Mouse (Mus musculus) cortical plate, adult 2 months (tissue): ENCODE measurements around the gene Nat8f4.

Experiments
- CTCF ChIP-seq: fragments of 200-500 bp; IDR thresholded peaks from 2 replicates; pipeline ENCODE4 v1.5.1; 2011; ENCODE audit warnings: mild to moderate bottlenecking, control low read depth, low read length; ENCODE audit not compliant: insufficient read depth; ENCODE audit errors: extremely low read depth
- POLR2A ChIP-seq: fragments of 200-500 bp; IDR thresholded peaks from 2 replicates; pipeline ENCODE4 v1.6.1; 2011; ENCODE audit warnings: mild to moderate bottlenecking, low read length, control low read depth; ENCODE audit not compliant: insufficient read depth; ENCODE audit errors: extremely low read depth

DNA sequence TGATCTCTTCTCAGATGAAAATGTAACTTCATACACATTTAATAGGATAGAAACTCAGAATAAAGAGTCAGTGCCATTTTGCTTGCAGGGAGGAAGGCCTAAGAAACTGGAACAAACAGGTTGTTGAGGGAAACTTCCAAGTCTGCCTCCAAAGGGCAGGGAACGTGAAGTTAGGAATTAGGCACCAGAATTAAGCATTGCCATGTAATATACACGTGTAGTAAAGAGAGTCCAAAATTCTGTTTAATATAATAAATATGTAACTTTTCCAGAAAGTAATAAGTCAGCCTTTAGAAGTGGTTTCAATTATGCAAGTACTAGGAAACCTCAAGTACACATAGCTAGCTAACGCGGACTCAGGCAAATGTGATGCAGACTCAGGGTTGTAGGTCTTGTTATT is 14.7 kb upstream of the Nat8f4 start:
- no peak for TF ChIP-seq CTCF
- no peak for TF ChIP-seq POLR2A
